Mouse (Mus musculus): Measurements from ENCODE around the gene Helz. TPM values are rescaled to one million over a fixed set of nuclear protein-coding genes. Genes with fewer than 3 reads are reported as not detected.

Helz gene
- total RNA-seq, 2 experiments from 2014 or later, result 16.3 to 16.7 TPM

- ATAC-seq (ENCODE audit: poor library complexity, severe bottlenecking), result no peak
Measured at GRCm38 (mm10) chr11:107667542-107667941, 119.8 kb downstream of the Helz start.

- ATAC-seq (ENCODE audit: poor library complexity, severe bottlenecking), result no peak
Measured at GRCm38 (mm10) chr11:107668223-107668622, 120.5 kb downstream of the Helz start.

GRCm38 (mm10) chr11:107668977-107669376 lies 121.2 kb downstream of the Helz start:
- ATAC-seq (ENCODE audit: poor library complexity, severe bottlenecking), result no peak

- ATAC-seq (ENCODE audit: poor library complexity, severe bottlenecking), result no peak
Measured at GRCm38 (mm10) chr11:107674006-107674405, 126.3 kb downstream of the Helz start.

DNA sequence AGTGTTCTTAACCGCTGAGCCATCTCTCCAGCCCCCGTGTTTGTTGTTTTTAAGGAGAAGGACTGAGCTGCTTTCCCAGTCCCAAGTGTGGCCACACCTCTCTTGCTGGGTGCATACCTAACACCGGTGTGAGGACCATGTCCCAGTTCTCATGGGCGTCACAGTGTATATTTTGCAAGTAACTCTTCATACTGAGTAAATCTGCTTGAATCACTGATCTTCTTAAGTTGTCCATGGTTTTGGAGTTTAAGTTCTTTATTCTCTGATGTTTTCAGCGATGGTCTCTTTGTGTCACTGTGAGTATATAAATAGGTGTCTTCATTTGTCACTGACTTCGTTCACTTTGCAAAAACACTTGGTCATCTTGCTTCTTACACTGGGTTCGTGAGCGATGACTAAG lies 126.9 kb downstream of the Helz start:
- no peak for ATAC-seq (ENCODE audit: poor library complexity, severe bottlenecking)

- no peak for ATAC-seq (ENCODE audit: poor library complexity, severe bottlenecking)
Measured at GRCm38 (mm10) chr11:107675246-107675645, 127.5 kb downstream of the Helz start.

- ATAC-seq (ENCODE audit: poor library complexity, severe bottlenecking), result peak; percentile 33; the same call in 1 of the 2 replicates
Measured at GRCm38 (mm10) chr11:107676207-107676940, 128.6 kb downstream of the Helz start.

DNA sequence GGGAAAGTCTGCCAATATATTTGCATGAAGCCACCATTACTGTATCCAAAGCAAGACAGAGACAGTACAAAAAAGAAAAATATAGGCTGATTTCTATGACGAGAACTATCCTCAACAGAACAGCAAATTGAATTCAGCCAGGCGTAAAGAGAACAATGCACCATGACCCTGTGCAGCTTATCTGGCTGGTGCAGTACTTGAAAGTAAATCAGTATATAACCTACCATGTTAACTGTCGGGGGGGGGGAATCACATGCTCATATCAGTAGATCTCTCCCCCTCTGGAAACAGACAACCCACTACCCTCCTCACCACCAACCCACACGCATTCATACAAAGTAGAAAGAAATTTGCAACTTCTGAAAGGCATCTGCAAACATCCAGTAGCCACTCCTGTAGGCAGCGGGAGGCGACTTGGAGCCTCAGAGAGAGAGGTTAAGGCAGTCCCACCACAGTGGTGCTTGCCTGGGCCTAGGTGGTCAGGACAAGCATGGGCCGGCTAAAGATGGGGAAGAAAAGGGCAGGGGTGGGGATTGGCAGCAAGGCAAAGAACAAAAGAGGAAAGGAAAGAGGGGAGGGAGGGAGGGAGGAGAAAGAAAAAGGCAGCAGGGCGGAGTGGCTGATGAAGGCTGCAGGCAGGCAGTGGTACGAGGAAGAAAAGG lies 135.1 kb downstream of the Helz start:
- ATAC-seq (ENCODE audit: poor library complexity, severe bottlenecking), result no peak

GRCm38 (mm10) chr11:107683544-107684465 lies 136.1 kb downstream of the Helz start:
- no peak for ATAC-seq (ENCODE audit: poor library complexity, severe bottlenecking)

GRCm38 (mm10) chr11:107686290-107686689 lies 138.6 kb downstream of the Helz start:
- no peak for ATAC-seq (ENCODE audit: poor library complexity, severe bottlenecking)

- ATAC-seq (ENCODE audit: poor library complexity, severe bottlenecking), result no peak
Measured at GRCm38 (mm10) chr11:107688480-107688879, 140.8 kb downstream of the Helz start.

DNA sequence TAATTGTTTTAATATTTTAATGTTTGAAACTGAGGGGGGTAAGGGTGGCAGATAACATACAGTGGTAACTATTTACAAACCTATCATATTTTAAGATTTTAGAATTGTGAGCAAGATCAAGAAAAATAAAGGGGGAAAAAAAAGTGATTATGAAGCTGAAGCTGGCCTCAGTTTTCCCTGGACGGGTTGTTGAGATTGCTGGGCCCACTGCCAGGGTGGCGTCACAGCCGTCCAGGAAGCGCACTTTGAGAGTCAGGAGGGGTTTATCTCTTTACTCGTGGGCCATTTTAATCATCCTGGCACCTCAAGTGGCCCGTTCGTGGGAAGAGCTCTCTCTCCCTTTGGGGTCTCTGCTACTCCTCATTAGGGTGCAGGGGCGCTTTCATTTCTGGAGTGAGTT lies 143.8 kb downstream of the Helz start:
- no peak for ATAC-seq (ENCODE audit: poor library complexity, severe bottlenecking)

DNA sequence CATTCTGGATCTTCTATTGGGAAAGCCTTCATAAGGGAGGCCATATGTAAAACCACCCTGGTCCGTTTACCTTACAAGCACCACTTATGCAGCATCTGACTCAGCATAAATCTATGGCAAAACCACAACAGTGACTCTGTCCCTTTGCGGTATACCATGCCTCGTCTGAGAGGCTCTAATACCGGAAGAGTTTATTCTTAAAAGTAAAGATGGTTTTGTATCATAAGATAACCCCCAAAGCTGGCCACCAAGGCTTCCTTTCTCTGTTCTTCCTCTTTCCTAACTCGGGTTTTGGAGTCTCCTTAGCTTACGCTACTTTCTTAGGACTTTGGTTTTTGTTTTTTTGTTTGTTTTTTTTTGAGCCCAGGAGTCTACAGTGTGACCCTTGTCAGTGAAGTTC lies 145.6 kb downstream of the Helz start:
- peak; percentile 83 for ATAC-seq (ENCODE audit: poor library complexity, severe bottlenecking)

- ATAC-seq (ENCODE audit: poor library complexity, severe bottlenecking), result no peak
Measured at GRCm38 (mm10) chr11:107699967-107700366, 152.2 kb downstream of the Helz start.

GRCm38 (mm10) chr11:107703272-107704134 lies 155.8 kb downstream of the Helz start:
- ATAC-seq (ENCODE audit: poor library complexity, severe bottlenecking), result no peak; the same call in 1 of the 2 replicates

DNA sequence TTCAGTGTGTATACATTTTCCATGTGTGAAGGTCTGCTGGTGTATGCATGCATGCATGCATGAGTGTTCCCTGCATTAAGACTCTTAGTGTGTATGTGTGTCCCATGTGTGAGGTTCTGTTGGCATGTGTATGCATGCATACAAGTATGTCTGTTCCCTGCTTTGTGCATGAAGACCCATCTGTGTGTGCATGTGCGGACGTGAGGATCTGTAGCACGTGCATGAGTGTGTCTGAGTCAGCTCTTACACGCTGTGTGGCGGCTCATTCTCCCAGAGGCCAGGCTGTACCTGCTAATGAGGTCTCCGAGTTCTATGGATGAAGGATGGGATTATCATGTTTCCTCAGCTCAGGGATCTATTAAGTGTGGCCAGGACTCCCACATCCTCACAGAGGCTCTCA lies 157.3 kb downstream of the Helz start:
- ATAC-seq (ENCODE audit: poor library complexity, severe bottlenecking), result no peak

- no peak for ATAC-seq (ENCODE audit: poor library complexity, severe bottlenecking)
Measured at GRCm38 (mm10) chr11:107705476-107706074, 157.8 kb downstream of the Helz start.

- no peak for ATAC-seq (ENCODE audit: poor library complexity, severe bottlenecking)
Measured at GRCm38 (mm10) chr11:107707897-107708610, 160.3 kb downstream of the Helz start.

- ATAC-seq (ENCODE audit: poor library complexity, severe bottlenecking), result no peak
Measured at GRCm38 (mm10) chr11:107710379-107710778, 162.6 kb downstream of the Helz start.

Data from megakaryocyte, adult 5-6 weeks (primary cell).